Mouse (Mus musculus): ENCODE measurements around the gene Ankrd37. TPM values are rescaled to one million over a fixed set of nuclear protein-coding genes. Genes with fewer than 3 reads are reported as not detected.

Gene Ankrd37
- polyA plus RNA-seq (2012; rRNA removed) = 19.3 and 23.7 TPM in 2 replicates

DNA sequence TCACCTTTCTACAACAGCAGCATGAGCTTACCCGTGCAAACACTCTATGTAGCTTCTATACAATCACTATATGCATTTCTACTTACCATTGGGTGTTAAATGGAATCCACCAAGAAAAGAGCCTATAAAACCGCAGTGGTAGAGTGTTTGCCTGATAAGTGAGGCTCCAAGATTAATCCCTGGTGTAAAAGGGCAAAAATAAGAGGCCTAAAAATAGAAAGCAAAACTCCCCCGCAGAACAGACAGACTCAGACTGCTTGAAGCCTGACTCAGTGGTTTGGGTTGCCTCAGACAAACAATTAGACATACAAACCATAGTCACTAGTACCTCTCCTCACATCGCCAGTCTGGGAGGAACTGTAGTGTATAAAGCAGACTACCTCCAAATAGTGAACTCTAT, at the start of gene Ankrd37:
TSS of gene Ankrd37 (minus strand) at position 112 of the 400 bp plus-strand sequence.

GRCm38 (mm10) chr8:45999138-45999783, 6.2 kb downstream of the Ankrd37 start, which contains the start of gene Lrp2bp:
Gene Lrp2bp, plus strand, starts transcription at chr8:45999303.

DNA sequence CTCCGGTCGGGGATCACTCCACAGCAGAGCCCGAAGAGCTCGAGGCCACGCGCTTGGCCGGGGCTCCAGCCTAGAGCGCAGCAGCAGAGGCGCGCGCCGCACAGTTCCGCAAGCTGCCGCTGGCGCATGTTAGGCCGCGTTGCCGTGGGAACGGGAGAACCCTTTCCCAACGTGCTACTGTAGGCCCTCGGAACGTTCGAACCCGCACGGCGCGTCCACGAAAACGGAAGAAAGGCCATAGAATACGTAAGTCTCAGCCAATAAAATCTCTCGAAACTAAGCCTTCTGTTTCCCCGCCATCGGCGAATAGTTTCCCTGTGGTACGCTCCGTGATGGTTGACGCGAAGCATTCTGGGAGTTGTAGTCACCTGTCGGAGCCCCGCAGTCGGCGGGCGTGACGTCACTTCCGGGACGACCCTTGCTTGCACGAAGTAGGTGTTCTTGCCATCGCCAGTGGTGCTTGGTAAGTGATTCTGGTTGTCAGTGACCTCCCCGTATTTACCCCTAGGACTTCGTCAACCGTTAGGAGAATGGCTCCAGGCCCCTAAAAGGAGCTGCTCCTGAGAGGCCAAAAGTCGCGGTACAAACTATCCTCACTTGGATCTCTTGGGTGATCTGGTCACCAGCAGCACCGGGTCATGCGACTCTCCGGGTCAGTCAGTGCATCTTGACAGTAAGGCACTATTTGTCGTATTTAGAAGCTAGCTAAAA, 30.2 kb downstream of the Ankrd37 start, which contains the start of the genes 1700029J07Rik and Ufsp2:
TSS of gene 1700029J07Rik (minus strand) at position 127 of the 711 bp plus-strand sequence.
TSS of gene Ufsp2 (plus strand) at position 403 of the 711 bp plus-strand sequence.

Other genes starting within 250 kb of the Ankrd37 start
- gene Pdlim3, start 120.2 kb downstream of the Ankrd37 start, polyA plus RNA-seq (2012; rRNA removed) = 11.6 and 19.1 TPM in 2 replicates
- gene Ccdc110, start 71.1 kb downstream of the Ankrd37 start, polyA plus RNA-seq (2012; rRNA removed) = 0.15 and 0.16 TPM in 2 replicates
- gene 1700029J07Rik, start 30.5 kb downstream of the Ankrd37 start, polyA plus RNA-seq (2012; rRNA removed) = 6.4 and 7.0 TPM in 2 replicates
- gene Ufsp2, start 30.2 kb downstream of the Ankrd37 start, polyA plus RNA-seq (2012; rRNA removed) = 42.4 and 43.4 TPM in 2 replicates
- 0.28 and 0.36 TPM in 2 replicates for gene Lrp2bp, start 6.4 kb downstream of the Ankrd37 start, polyA plus RNA-seq (2012; rRNA removed)
- 11.3 and 13.9 TPM in 2 replicates for gene Cfap97, start 146.1 kb upstream of the Ankrd37 start, polyA plus RNA-seq (2012; rRNA removed)
- 14.0 and 15.1 TPM in 2 replicates for gene Snx25, start 146.5 kb upstream of the Ankrd37 start, polyA plus RNA-seq (2012; rRNA removed)
- gene Slc25a4, start 205.6 kb upstream of the Ankrd37 start, polyA plus RNA-seq (2012; rRNA removed) = 513 and 545 TPM in 2 replicates

Data from central nervous system, embryonic 14 days (tissue).